Mouse (Mus musculus) embryonic facial prominence, embryonic 11.5 days (tissue): ENCODE data around the gene Lypd6b. TPM values are rescaled to one million over a fixed set of nuclear protein-coding genes. Genes with fewer than 3 reads are reported as not detected.

Source experiments
- ATAC-seq: fragments of 200-750 bp; cut with Nextera tagmentation; replicated peaks from 2 replicates; pipeline ENCODE4 v1.8.0; 2017; ENCODE audit warnings: low read depth; ENCODE audit not compliant: insufficient number of reproducible peaks, low FRiP score, low TSS enrichment
- DNase-seq: peaks from one replicate; pipeline ENCODE4 v3.0.0-alpha.2; 2015; ENCODE audit warnings: low spot score
- H3K27ac ChIP-seq: fragments of 300-500 bp; sonication (generic); replicated peaks from 2 replicates; pipeline ENCODE4 v1.5.1; 2014; ENCODE audit warnings: mild to moderate bottlenecking, low read depth, low read length, control low read depth
- H3K27me3 ChIP-seq: fragments of 300-500 bp; sonication (generic); 2 replicates; pipeline ENCODE4 v1.6.1; 2014; ENCODE audit warnings: mild to moderate bottlenecking, low read length, moderate library complexity, mixed read lengths; ENCODE audit not compliant: control insufficient read depth, insufficient read depth
- H3K36me3 ChIP-seq: fragments of 300-500 bp; sonication (generic); replicated peaks from 2 replicates; pipeline ENCODE4 v1.6.1; 2014; ENCODE audit warnings: low read depth, mild to moderate bottlenecking, low read length, moderate library complexity, mixed read lengths; ENCODE audit not compliant: control insufficient read depth, insufficient read depth
- H3K4me1 ChIP-seq: fragments of 300-500 bp; sonication (generic); 2 replicates; pipeline ENCODE4 v1.6.1; 2014; ENCODE audit warnings: low read length, mixed read lengths; ENCODE audit not compliant: control insufficient read depth, insufficient read depth
- H3K4me2 ChIP-seq: fragments of 300-500 bp; sonication (generic); 2 replicates; pipeline ENCODE4 v1.6.1; 2014; ENCODE audit warnings: low read depth, mild to moderate bottlenecking, control low read depth, low read length, moderate library complexity
- H3K4me3 ChIP-seq: fragments of 300-500 bp; sonication (generic); 2 replicates; pipeline ENCODE4 v1.5.1; 2014; ENCODE audit warnings: low read depth, low read length, control low read depth
- H3K9ac ChIP-seq: fragments of 300-500 bp; sonication (generic); replicated peaks from 2 replicates; pipeline ENCODE4 v1.6.1; 2014; ENCODE audit warnings: mild to moderate bottlenecking, control low read depth, low read length
- H3K9me3 ChIP-seq: fragments of 300-500 bp; sonication (generic); replicated peaks from 2 replicates; pipeline ENCODE4 v1.6.1; 2016; ENCODE audit warnings: mild to moderate bottlenecking, low read length, inconsistent platforms, mixed read lengths; ENCODE audit not compliant: control insufficient read depth
- WGBS: fragments of 180-500 bp; shearing (Covaris S2); extraction: QIAGEN DNeasy Blood & Tissue Kit; methylation state at CpG from one replicate; pipeline ENCODE4 v1.1.7; 2014; 5-methylcytosine and 5-hydroxymethylcytosine counted together
- polyA plus RNA-seq: library from polyadenylated mRNA; unstranded; fragments of >200 nt; fragmentation: Nextera tagmentation; extraction: Ambion mirVana; gene quantifications from 2 replicates; pipeline ENCODE4 v1.2.1, GENCODE M21; 2014

The Lypd6b gene
- polyA plus RNA-seq = 4.0 and 4.2 TPM in 2 replicates

GRCm38 (mm10) chr2:49787376-49788050 lies at the start of gene Lypd6b:
Lypd6b (plus strand) TSS chr2:49787688.
- Histone ChIP-seq H3K27me3 (peaks cover 16% of the 10 kb centered on the region), H3K4me3 (peak within 1 kb of the TSS; percentile 68), H3K4me1 (no peaks in the 10 kb centered on the region), H3K27ac (no peak within 1 kb of the TSS), H3K9me3 (no peaks in the 10 kb centered on the region), H3K9ac (peak within 1 kb of the TSS; percentile 71), H3K36me3 (no peaks in the 10 kb centered on the region), H3K4me2 (peak within 1 kb of the TSS; percentile 100)
- under 1% methylated on average over 75 of the region's 79 CpGs for WGBS
- ATAC-seq (peak; percentile 76), DNase-seq (peak; percentile 39)

GRCm38 (mm10) chr2:49739046-49739445 lies 48.4 kb upstream of the Lypd6b start:
- H3K9me3 ChIP-seq = no peaks in the 10 kb centered on the region
- no peaks in the 10 kb centered on the region; the same call in 1 of the 2 replicates for H3K36me3 ChIP-seq
- H3K4me3 ChIP-seq = no peak overlapping the region
- no peak for DNase-seq
- H3K27me3 ChIP-seq = no peaks in the 10 kb centered on the region
- H3K4me1 ChIP-seq = no peaks in the 10 kb centered on the region; the same call in 1 of the 2 replicates
- WGBS = 89% methylated on average over 5 of the region's 5 CpGs
- H3K27ac ChIP-seq = no peak overlapping the region
- H3K9ac ChIP-seq = no peak overlapping the region; the same call in 1 of the 2 replicates
- no peak overlapping the region for H3K4me2 ChIP-seq
- ATAC-seq = no peak

- H3K4me1 ChIP-seq = no peaks in the 10 kb centered on the region; the same call in 1 of the 2 replicates
- H3K9ac ChIP-seq = no peak overlapping the region
- no peak overlapping the region for H3K4me2 ChIP-seq
- no peaks in the 10 kb centered on the region for H3K27me3 ChIP-seq
- no peaks in the 10 kb centered on the region for H3K9me3 ChIP-seq
- no peak overlapping the region for H3K27ac ChIP-seq
- DNase-seq (no peak), ATAC-seq (no peak)
- WGBS = 66% methylated on average over 6 of the region's 6 CpGs
- H3K36me3 ChIP-seq = no peaks in the 10 kb centered on the region
- no peak overlapping the region for H3K4me3 ChIP-seq
Measured at GRCm38 (mm10) chr2:49741026-49741425, 46.5 kb upstream of the Lypd6b start.

DNA sequence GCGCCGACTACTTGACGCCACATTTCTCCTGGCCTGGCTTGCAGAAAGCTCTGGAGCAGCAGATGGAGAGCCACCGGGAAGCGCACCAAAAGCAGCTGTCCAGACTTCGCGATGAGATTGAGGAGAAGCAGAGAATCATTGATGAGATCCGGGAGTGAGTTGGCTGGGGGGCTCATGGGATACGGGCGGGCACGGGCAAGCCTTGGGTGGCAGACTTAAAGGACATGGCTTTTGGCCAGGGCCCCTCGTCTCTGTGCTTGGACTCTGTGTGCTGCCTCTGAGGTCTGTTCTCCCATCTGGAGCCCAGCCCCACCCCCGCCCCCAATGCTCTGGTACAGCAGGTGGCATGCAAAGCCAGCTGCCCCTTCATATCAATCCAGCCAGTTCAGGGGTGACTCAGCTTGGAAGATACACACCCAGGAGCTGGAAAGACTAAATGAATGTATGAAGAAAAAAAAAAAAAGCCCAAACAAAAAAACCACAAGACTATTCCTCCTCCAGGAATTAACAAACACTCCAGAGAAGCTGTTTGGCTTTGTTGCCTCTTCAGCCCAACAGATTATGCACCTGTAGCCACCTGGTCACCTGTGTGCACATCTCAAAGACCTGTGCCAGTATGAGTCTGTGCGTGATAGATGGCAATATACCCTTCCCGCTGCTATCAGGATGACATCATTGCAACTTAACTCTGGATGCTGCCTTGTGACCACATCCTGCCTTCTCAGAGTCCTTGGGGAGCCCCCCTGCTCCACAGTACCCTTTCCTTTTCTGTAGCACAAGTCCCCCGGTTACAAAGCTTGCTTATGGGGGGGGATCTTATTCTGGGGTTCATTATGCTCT lies 45.4 kb upstream of the Lypd6b start:
- H3K36me3 ChIP-seq = no peaks in the 10 kb centered on the region
- no peak overlapping the region for H3K4me3 ChIP-seq
- no peak for ATAC-seq
- no peaks in the 10 kb centered on the region; the same call in 1 of the 2 replicates for H3K4me1 ChIP-seq
- no peak overlapping the region for H3K4me2 ChIP-seq
- H3K27me3 ChIP-seq = no peaks in the 10 kb centered on the region
- no peak overlapping the region for H3K27ac ChIP-seq
- WGBS = 78% methylated on average over 16 of the region's 16 CpGs
- no peak for DNase-seq
- H3K9me3 ChIP-seq = no peaks in the 10 kb centered on the region
- H3K9ac ChIP-seq = no peak overlapping the region

DNA sequence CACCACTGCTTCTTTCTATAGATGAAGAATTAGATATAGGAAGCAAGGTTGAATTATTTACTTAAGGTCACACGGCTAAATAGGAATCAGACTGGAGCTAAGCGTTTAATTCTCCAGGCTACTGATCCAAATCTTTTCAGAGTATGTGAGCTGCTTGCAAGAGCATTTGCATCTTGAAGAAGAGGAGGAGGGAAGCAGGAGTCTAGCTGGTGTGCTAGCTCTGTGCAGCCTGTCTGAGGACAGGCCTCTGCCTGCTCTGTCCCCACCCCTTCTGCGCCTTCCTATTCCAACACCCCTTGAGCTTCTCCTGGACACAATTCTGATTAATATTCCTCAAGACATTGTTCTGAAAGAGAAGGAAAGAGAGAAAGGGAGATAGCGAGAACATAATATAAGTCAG lies 44.6 kb upstream of the Lypd6b start:
- no peaks in the 10 kb centered on the region for H3K27me3 ChIP-seq
- H3K4me1 ChIP-seq = no peaks in the 10 kb centered on the region; the same call in 1 of the 2 replicates
- no peak for ATAC-seq
- no peak for DNase-seq
- no peak overlapping the region for H3K4me3 ChIP-seq
- no peak overlapping the region for H3K4me2 ChIP-seq
- no peaks in the 10 kb centered on the region for H3K36me3 ChIP-seq
- WGBS = 86% methylated on average over 4 of the region's 4 CpGs
- H3K27ac ChIP-seq = no peak overlapping the region
- H3K9me3 ChIP-seq = no peaks in the 10 kb centered on the region
- H3K9ac ChIP-seq = no peak overlapping the region

DNA sequence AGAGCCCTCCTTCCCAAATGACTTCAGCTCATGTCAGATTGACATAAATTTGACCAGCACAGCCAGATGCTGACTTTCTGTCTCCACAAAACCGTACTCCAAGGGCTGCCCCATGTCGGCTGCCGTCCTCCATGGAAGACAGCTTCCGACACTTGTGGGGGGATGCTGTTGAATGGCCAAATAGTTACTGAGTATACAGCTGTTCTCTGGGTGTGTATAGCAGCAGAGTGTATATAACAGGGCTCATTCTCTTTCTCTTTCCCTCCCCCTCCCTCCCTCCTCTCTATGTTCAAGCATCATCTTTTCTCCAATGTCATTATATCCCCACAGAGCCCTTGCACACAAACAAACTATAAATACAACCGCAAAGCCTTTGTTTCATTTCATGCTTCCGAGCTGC lies 43.7 kb upstream of the Lypd6b start:
- DNase-seq = no peak
- no peak for ATAC-seq
- Histone ChIP-seq H3K9ac (no peak overlapping the region), H3K9me3 (no peaks in the 10 kb centered on the region), H3K4me3 (no peak overlapping the region), H3K27me3 (no peaks in the 10 kb centered on the region), H3K4me1 (no peaks in the 10 kb centered on the region; the same call in 1 of the 2 replicates), H3K4me2 (no peak overlapping the region), H3K27ac (no peak overlapping the region; the same call in 1 of the 2 replicates), H3K36me3 (no peaks in the 10 kb centered on the region)
- 70% methylated on average over 6 of the region's 6 CpGs for WGBS

DNA sequence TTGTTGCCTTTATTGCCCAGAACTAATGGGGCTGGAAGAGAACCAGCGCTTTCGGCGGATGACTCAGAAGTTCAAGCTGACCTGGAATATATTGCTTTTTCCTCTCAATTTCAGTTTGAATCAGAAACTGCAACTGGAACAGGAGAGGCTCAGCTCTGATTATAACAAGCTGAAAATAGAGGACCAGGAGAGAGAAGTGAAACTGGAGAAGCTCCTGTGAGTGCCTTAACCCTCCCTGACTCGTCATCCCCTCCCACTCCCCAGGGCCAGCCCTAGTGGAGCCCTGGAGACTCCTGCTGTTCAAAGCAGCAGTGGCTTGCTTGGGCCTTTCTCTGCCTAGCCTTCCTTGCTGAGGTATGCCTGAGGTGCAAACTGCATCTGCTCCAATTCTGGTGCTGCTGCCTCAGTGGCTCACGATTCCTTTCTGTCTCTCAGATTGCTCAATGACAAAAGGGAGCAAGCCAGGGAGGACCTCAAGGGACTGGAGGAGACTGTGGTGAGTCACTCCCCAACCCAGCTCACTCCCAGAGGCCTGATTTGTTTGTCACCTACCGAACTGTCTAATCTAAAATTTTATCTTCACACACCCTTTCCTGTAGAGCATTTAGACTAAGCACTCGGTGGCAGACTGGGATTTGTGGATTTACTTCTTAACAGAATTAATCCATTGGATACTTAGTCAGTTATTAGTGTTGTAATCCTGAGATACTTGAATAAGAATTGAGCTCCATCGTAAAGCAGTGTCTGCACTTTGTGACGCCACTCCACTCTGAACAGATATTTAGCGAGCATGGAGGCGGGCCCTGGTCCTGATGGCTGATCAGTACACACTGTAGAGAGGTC lies 43.0 kb upstream of the Lypd6b start:
- Histone ChIP-seq H3K4me1 (no peaks in the 10 kb centered on the region; the same call in 1 of the 2 replicates), H3K27me3 (no peaks in the 10 kb centered on the region), H3K27ac (no peak overlapping the region; the same call in 1 of the 2 replicates), H3K9me3 (no peaks in the 10 kb centered on the region), H3K4me3 (no peak overlapping the region), H3K9ac (no peak overlapping the region), H3K36me3 (no peaks in the 10 kb centered on the region), H3K4me2 (no peak overlapping the region)
- DNase-seq (peak; percentile 54), ATAC-seq (no peak)
- 61% methylated on average over 11 of the region's 11 CpGs for WGBS
